Mouse (Mus musculus): ENCODE measurements around the gene Msl1. TPM values are rescaled to one million over a fixed set of nuclear protein-coding genes. Genes with fewer than 3 reads are reported as not detected.
"Not testable (repeated sequence)": the region's sequence is repeated elsewhere in the genome, so short reads cannot be mapped to it uniquely, and the experiment has no call there.

Gene Msl1
- polyA plus RNA-seq, 1 experiment from 2014 or later: 22.3 TPM

GRCm38 (mm10) chr11:98809457-98810290 is 14.4 kb downstream of the Msl1 start:
- Histone ChIP-seq H3K27ac (ENCODE audit: low read length) (peak overlapping the region; percentile 99), H3K9ac (replicated peaks; ENCODE audit: low read depth, low read length) (peak overlapping the region; percentile 89), H3K36me3 (ENCODE audit: control insufficient read depth, insufficient read depth, low read length) (peaks cover 61% of the 10 kb centered on the region), H3K9me3 (ENCODE audit: control insufficient read depth, low read depth, low read length) (no peaks in the 10 kb centered on the region), H3K27me3 (ENCODE audit: control insufficient read depth, insufficient read depth, low read length) (no peaks in the 10 kb centered on the region), H3K4me2 (replicated peaks; ENCODE audit: low read depth, low read length) (peak overlapping the region; percentile 88), H3K4me1 (ENCODE audit: control insufficient read depth, insufficient read depth, low read length) (peaks cover 11% of the 10 kb centered on the region; the same call in 1 of the 2 replicates), H3K4me3 (ENCODE audit: low read depth, low read length) (peak overlapping the region; percentile 80)
- ATAC-seq (ENCODE audit: insufficient number of reproducible peaks, insufficient read depth, low FRiP score, low read depth): peak; percentile 99
- WGBS: 0% methylated on average over 80 of the region's 84 CpGs

GRCm38 (mm10) chr11:98810686-98811085 is 15.4 kb downstream of the Msl1 start:
- H3K9ac ChIP-seq (replicated peaks; ENCODE audit: low read depth, low read length): peak overlapping the region; percentile 89; the same call in 1 of the 2 replicates
- H3K9me3 ChIP-seq (ENCODE audit: control insufficient read depth, low read depth, low read length): no peaks in the 10 kb centered on the region
- peaks cover 11% of the 10 kb centered on the region; the same call in 1 of the 2 replicates for H3K4me1 ChIP-seq (ENCODE audit: control insufficient read depth, insufficient read depth, low read length)
- H3K4me3 ChIP-seq (ENCODE audit: low read depth, low read length): peak overlapping the region; percentile 80
- H3K4me2 ChIP-seq (replicated peaks; ENCODE audit: low read depth, low read length): peak overlapping the region; percentile 88
- H3K27ac ChIP-seq (ENCODE audit: low read length): 0 out of 2 replicates have a peak overlapping the region, but pooled peaks have one; percentile 99
- H3K36me3 ChIP-seq (ENCODE audit: control insufficient read depth, insufficient read depth, low read length): peaks cover 56% of the 10 kb centered on the region
- no peak for ATAC-seq (ENCODE audit: insufficient number of reproducible peaks, insufficient read depth, low FRiP score, low read depth)
- no peaks in the 10 kb centered on the region for H3K27me3 ChIP-seq (ENCODE audit: control insufficient read depth, insufficient read depth, low read length)
- WGBS: 52% methylated on average over 7 of the region's 7 CpGs

GRCm38 (mm10) chr11:98816706-98817239 is 21.5 kb downstream of the Msl1 start:
- 92% methylated on average over 1 of the region's 1 CpGs for WGBS
- no peak overlapping the region for H3K9ac ChIP-seq (replicated peaks; ENCODE audit: low read depth, low read length)
- no peak overlapping the region for H3K27ac ChIP-seq (ENCODE audit: low read length)
- no peak overlapping the region for H3K4me2 ChIP-seq (replicated peaks; ENCODE audit: low read depth, low read length)
- no peak for ATAC-seq (ENCODE audit: insufficient number of reproducible peaks, insufficient read depth, low FRiP score, low read depth)
- no peak overlapping the region for H3K4me3 ChIP-seq (ENCODE audit: low read depth, low read length)
- no peaks in the 10 kb centered on the region for H3K9me3 ChIP-seq (ENCODE audit: control insufficient read depth, low read depth, low read length)
- H3K36me3 ChIP-seq (ENCODE audit: control insufficient read depth, insufficient read depth, low read length): peaks cover 73% of the 10 kb centered on the region
- no peaks in the 10 kb centered on the region for H3K27me3 ChIP-seq (ENCODE audit: control insufficient read depth, insufficient read depth, low read length)
- H3K4me1 ChIP-seq (ENCODE audit: control insufficient read depth, insufficient read depth, low read length): no peaks in the 10 kb centered on the region

GRCm38 (mm10) chr11:98820968-98821367 is 25.7 kb downstream of the Msl1 start:
- peaks cover 72% of the 10 kb centered on the region for H3K36me3 ChIP-seq (ENCODE audit: control insufficient read depth, insufficient read depth, low read length)
- no peak overlapping the region for H3K4me3 ChIP-seq (ENCODE audit: low read depth, low read length)
- no peaks in the 10 kb centered on the region for H3K9me3 ChIP-seq (ENCODE audit: control insufficient read depth, low read depth, low read length)
- H3K27me3 ChIP-seq (ENCODE audit: control insufficient read depth, insufficient read depth, low read length): no peaks in the 10 kb centered on the region
- H3K4me1 ChIP-seq (ENCODE audit: control insufficient read depth, insufficient read depth, low read length): no peaks in the 10 kb centered on the region
- no peak overlapping the region for H3K9ac ChIP-seq (replicated peaks; ENCODE audit: low read depth, low read length)
- WGBS: 90% methylated on average over 5 of the region's 5 CpGs
- no peak for ATAC-seq (ENCODE audit: insufficient number of reproducible peaks, insufficient read depth, low FRiP score, low read depth)
- no peak overlapping the region for H3K4me2 ChIP-seq (replicated peaks; ENCODE audit: low read depth, low read length)
- H3K27ac ChIP-seq (ENCODE audit: low read length): no peak overlapping the region

GRCm38 (mm10) chr11:98826071-98826470 is 30.8 kb downstream of the Msl1 start:
- not testable (repeated sequence) for H3K27ac ChIP-seq (ENCODE audit: low read length); H3K4me1 ChIP-seq (ENCODE audit: control insufficient read depth, insufficient read depth, low read length); H3K4me3 ChIP-seq (ENCODE audit: low read depth, low read length); H3K27me3 ChIP-seq (ENCODE audit: control insufficient read depth, insufficient read depth, low read length); H3K9me3 ChIP-seq (ENCODE audit: control insufficient read depth, low read depth, low read length); H3K4me2 ChIP-seq (replicated peaks; ENCODE audit: low read depth, low read length); ATAC-seq (ENCODE audit: insufficient number of reproducible peaks, insufficient read depth, low FRiP score, low read depth); H3K9ac ChIP-seq (replicated peaks; ENCODE audit: low read depth, low read length)
- peaks cover 73% of the 10 kb centered on the region for H3K36me3 ChIP-seq (ENCODE audit: control insufficient read depth, insufficient read depth, low read length)
- 97% methylated on average over 2 of the region's 2 CpGs for WGBS

- Histone ChIP-seq H3K36me3 (ENCODE audit: control insufficient read depth, insufficient read depth, low read length) (peaks cover 73% of the 10 kb centered on the region), H3K4me2 (replicated peaks; ENCODE audit: low read depth, low read length) (no peak overlapping the region), H3K9me3 (ENCODE audit: control insufficient read depth, low read depth, low read length) (no peaks in the 10 kb centered on the region), H3K4me1 (ENCODE audit: control insufficient read depth, insufficient read depth, low read length) (no peaks in the 10 kb centered on the region), H3K27ac (ENCODE audit: low read length) (no peak overlapping the region), H3K9ac (replicated peaks; ENCODE audit: low read depth, low read length) (no peak overlapping the region), H3K27me3 (ENCODE audit: control insufficient read depth, insufficient read depth, low read length) (no peaks in the 10 kb centered on the region), H3K4me3 (ENCODE audit: low read depth, low read length) (no peak overlapping the region)
- 86% methylated on average over 2 of the region's 2 CpGs for WGBS
- ATAC-seq (ENCODE audit: insufficient number of reproducible peaks, insufficient read depth, low FRiP score, low read depth): no peak
Measured at GRCm38 (mm10) chr11:98827877-98828276, 32.6 kb downstream of the Msl1 start.

- H3K4me3 ChIP-seq (ENCODE audit: low read depth, low read length): no peak overlapping the region
- H3K36me3 ChIP-seq (ENCODE audit: control insufficient read depth, insufficient read depth, low read length): peaks cover 75% of the 10 kb centered on the region
- no peaks in the 10 kb centered on the region for H3K27me3 ChIP-seq (ENCODE audit: control insufficient read depth, insufficient read depth, low read length)
- H3K27ac ChIP-seq (ENCODE audit: low read length): no peak overlapping the region
- no peak overlapping the region for H3K9ac ChIP-seq (replicated peaks; ENCODE audit: low read depth, low read length)
- 71% methylated on average over 12 of the region's 12 CpGs for WGBS
- no peaks in the 10 kb centered on the region for H3K9me3 ChIP-seq (ENCODE audit: control insufficient read depth, low read depth, low read length)
- no peak overlapping the region for H3K4me2 ChIP-seq (replicated peaks; ENCODE audit: low read depth, low read length)
- no peaks in the 10 kb centered on the region for H3K4me1 ChIP-seq (ENCODE audit: control insufficient read depth, insufficient read depth, low read length)
- no peak for ATAC-seq (ENCODE audit: insufficient number of reproducible peaks, insufficient read depth, low FRiP score, low read depth)
Measured at GRCm38 (mm10) chr11:98829091-98829775, 33.9 kb downstream of the Msl1 start.

- Histone ChIP-seq H3K36me3 (ENCODE audit: control insufficient read depth, insufficient read depth, low read length) (peaks cover 73% of the 10 kb centered on the region), H3K4me2 (replicated peaks; ENCODE audit: low read depth, low read length) (no peak overlapping the region), H3K9ac (replicated peaks; ENCODE audit: low read depth, low read length) (no peak overlapping the region), H3K27ac (ENCODE audit: low read length) (no peak overlapping the region), H3K4me3 (ENCODE audit: low read depth, low read length) (no peak overlapping the region), H3K9me3 (ENCODE audit: control insufficient read depth, low read depth, low read length) (no peaks in the 10 kb centered on the region), H3K4me1 (ENCODE audit: control insufficient read depth, insufficient read depth, low read length) (no peaks in the 10 kb centered on the region), H3K27me3 (ENCODE audit: control insufficient read depth, insufficient read depth, low read length) (no peaks in the 10 kb centered on the region)
- WGBS: 67% methylated on average over 4 of the region's 4 CpGs
- no peak for ATAC-seq (ENCODE audit: insufficient number of reproducible peaks, insufficient read depth, low FRiP score, low read depth)
Measured at GRCm38 (mm10) chr11:98829875-98830274, 34.6 kb downstream of the Msl1 start.
